Mouse (Mus musculus): ENCODE data around the gene Il13ra2. TPM values are rescaled to one million over a fixed set of nuclear protein-coding genes. Genes with fewer than 3 reads are reported as not detected.

Gene Il13ra2
- not detected for polyA plus RNA-seq (2015; fragmentation: Illumina TruSeq; extraction: RNeasy Lipid Tissue Mini Kit (QIAGEN cat#74804); ENCODE audit: insufficient read depth, low read depth, low replicate concordance)

GRCm38 (mm10) chrX:147429129-147429528 is at the start of gene Il13ra2:
Il13ra2 (minus strand) TSS chrX:147429192.

GRCm38 (mm10) chrX:147453610-147454009 is 24.6 kb upstream of the Il13ra2 start, which contains the start of gene Vmn1r239-ps:
Vmn1r239-ps (minus strand) TSS chrX:147453710.

Other genes starting within 250 kb of the Il13ra2 start
- gene Vmn1r239-ps, start 24.5 kb upstream of the Il13ra2 start, polyA plus RNA-seq (2015; fragmentation: Illumina TruSeq; extraction: RNeasy Lipid Tissue Mini Kit (QIAGEN cat#74804); ENCODE audit: insufficient read depth, low read depth, low replicate concordance) = not detected
- 0.79 TPM for gene Lrch2, start 124.9 kb upstream of the Il13ra2 start, polyA plus RNA-seq (2015; fragmentation: Illumina TruSeq; extraction: RNeasy Lipid Tissue Mini Kit (QIAGEN cat#74804); ENCODE audit: insufficient read depth, low read depth, low replicate concordance)

Data from pancreas, adult 10 weeks (tissue).